Mouse (Mus musculus) retina, postnatal 7 days (tissue): ENCODE data around the gene Mtmr10.

Source experiments
- DNase-seq: peaks from one replicate; pipeline ENCODE4 v3.0.0-alpha.2; 2012; ENCODE audit warnings: low read depth, low spot score

Mtmr10 gene

DNA sequence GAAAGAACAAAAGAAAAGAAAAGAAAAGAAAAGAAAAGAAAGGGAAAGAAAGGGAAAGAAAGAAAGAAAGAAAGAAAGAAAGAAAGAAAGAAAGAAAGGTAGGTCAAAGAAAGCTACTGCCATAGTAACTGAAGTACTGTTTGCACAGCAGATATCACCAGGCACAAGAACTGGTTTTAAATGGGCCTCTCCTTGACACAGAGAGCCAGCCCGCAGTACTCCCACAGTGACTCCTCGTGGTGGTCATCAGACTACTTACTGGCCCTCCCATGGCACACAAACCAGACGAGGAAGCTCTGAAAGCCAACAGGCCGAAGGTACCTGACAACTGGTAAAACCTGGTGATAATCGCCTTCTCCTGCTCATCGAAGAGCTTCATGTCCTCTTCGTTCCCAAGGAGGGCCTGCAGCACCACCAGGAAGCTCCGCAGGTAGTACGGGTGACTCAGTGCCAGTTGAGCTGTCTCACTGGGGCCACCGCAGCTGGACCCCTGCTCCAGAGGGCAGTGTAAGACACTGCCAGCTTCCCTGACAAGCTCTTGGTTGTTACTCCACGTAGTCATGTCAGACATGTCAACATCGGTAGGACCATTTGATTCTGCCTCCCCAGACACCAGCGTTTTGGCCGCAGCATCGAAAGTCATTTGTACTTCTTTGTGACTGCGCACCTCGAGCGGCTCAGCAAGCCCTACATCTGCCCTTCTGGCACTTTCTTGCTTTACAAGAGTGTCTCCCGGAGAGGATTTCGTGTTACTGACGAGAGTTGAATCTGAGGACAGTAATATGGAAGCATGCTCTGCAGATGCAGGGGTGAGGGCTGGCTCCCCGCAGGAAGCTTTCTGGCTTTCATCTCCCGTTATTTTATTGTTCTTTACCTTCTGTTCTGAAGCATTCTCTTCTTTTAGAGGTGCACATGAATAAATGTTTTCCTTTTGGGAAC lies 84.8 kb downstream of the Mtmr10 start:
- DNase-seq = no peak

DNA sequence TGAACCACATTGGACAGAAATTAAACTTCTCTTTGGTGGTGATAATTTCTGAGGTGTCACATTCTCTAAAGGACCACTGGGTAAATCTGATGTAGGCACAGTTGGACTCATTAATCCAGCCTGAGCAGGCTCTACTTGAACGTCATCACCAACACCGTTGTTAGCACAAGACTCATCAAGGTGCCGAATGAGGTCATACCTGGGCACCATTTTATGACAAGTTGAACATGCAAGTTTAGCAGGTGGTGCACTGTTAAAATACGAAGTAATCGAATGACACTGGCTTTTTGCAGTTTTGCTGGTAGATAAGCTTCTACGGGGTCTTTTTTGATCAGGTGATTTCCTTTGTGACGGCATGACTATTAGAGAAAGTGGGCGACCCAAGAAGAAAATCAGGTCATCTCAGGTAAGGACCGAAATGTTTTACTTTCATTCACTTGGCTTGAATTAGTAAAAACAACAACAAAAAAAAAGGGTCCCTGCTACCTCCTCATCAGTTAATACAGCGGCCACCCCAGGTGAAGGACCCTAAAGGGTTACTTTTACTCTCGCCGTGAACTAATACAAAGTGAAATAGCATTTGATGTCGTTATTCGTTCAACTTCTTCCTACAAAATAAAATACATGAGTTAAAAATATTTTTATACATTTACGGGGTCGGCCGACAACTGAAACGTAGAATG lies 85.8 kb downstream of the Mtmr10 start:
- DNase-seq = no peak

DNA sequence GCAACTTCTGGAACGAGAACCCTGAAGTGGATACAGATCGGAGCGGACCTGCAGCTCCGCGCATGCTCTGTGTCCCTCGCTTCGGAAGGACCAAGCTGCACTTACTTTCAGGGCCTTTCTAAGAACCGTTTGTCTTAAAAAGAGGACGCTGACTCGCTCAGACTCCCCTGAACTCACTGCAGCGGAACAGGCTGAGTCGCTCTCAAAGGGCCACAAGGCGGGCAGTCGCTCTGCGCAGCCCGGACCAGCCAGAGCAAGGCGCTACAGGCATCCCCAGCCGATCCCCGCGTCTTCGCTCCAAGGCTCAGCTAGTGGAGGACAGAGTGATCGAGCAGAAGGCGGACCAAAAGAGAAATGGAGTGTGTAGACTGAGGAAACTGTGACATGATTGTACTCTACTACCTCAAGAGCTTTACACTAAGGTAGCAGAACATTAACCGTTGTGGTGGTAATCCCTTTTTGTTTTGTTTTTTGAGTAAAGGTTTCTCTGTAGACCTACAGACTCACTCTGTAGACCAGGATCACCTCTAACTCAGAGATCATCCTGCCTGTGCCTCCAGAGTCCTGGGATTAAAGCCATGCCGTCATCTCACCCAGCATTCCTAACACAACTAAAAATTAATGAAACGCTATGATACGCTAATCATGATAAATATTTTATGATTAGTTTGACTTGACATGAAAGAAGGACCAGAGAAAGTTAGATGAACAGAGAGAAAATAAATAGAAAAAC lies 86.5 kb downstream of the Mtmr10 start, which contains the start of gene Fan1:
Gene Fan1, minus strand, starts transcription at position 266 of the 733 bp plus-strand sequence.
- peak; percentile 54 for DNase-seq
